Mouse (Mus musculus) spleen, postnatal 14 days (tissue): Measurements from ENCODE around the gene Ctxn2.
A peak's percentile ranks its signal among the peaks of the same experiment; 100 is the strongest.
"Not testable (repeated sequence)": the region's sequence is repeated elsewhere in the genome, so short reads cannot be mapped to it uniquely, and the experiment has no call there.

Source experiments
- DNase-seq, 2 experiments: peaks; one replicate each; pipeline ENCODE4 v3.0.0; 2021 to 2022; ENCODE audit warnings: low spot score in 2 of 2

The Ctxn2 gene

DNA sequence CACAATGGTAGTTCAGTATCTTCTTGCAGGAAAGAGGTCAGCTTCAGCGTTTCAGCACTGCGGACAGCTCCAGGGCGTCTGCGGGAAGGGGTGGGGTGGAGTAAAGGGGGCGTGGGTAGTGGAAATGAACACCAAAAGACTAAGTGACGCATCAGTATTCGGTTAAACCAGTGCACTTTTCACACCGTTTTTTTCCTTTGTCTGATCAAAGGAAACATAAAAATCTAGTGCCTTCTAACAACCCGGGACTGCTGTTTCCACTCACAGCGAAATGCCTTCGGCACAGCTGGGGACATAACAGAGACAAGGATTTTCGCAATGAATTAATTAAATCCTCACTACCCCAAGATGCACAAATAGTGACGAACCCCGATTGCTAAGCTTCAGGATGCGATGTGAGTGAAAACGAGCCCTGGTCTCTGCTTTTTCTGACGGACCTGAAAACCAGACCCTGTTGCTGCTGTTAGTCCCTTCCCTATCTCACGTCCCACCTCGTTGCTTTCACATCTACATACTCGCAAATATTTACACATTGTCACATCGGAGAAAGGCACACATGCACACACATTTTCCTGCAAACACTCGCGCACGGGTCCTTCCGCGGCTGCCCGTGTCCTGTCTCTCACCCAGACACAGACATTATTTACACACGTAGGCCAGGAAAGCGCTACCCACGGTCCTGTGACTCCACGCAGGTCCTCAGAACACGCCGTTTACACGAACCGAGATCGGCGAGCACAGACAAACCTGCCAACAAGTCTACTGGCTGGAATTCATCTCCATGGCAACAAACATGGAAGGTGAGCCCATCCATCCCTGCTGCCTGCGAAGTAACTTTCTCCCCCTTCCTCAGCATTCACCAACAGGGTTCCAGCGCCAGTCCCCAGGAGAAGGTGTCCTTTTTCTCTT lies at the start of gene Ctxn2:
Gene Ctxn2 (plus strand): TSS at position 790 of the 909 bp plus-strand sequence.
- DNase-seq = peak; percentile 23 to 59

GRCm38 (mm10) chr2:125088757-125089156 lies 47.7 kb upstream of the Ctxn2 start:
- DNase-seq = no peak

- not testable (repeated sequence) for DNase-seq
Observed at GRCm38 (mm10) chr2:125092123-125092522, 44.4 kb upstream of the Ctxn2 start.

GRCm38 (mm10) chr2:125104491-125104890 lies 32.0 kb upstream of the Ctxn2 start:
- not testable (repeated sequence) for DNase-seq

GRCm38 (mm10) chr2:125106536-125106935 lies 30.0 kb upstream of the Ctxn2 start:
- not testable (repeated sequence) for DNase-seq

GRCm38 (mm10) chr2:125119381-125120110 lies 16.9 kb upstream of the Ctxn2 start:
- DNase-seq = no peak

GRCm38 (mm10) chr2:125122288-125122623 lies 14.2 kb upstream of the Ctxn2 start:
- DNase-seq = no peak

GRCm38 (mm10) chr2:125122624-125123476 lies 13.6 kb upstream of the Ctxn2 start:
- peak; percentile 21 to 38 for DNase-seq

- DNase-seq = peak; percentile 70 to 81
Observed at GRCm38 (mm10) chr2:125123477-125123852, 13.0 kb upstream of the Ctxn2 start, which contains the start of gene Myef2. TSS of gene Myef2 (minus strand) at chr2:125123661.

DNA sequence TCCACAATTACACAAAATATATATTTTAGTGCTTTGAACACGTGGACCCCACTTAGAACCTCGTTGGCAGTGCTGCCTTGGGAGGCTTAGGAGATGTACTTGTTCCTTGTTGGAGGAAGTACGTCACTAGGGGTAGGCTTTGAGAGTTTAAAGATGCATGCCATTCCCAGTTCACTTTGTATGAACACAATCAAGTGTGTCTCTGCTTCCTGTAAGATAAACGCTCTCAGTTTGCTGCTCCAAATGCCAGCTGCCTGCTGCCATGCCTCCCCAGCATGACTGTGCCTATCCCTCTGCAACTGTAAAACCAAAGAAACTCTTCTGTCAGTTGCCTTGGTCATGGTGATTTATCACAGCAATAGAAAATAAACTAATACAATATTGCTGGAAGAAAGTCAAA lies 10.7 kb upstream of the Ctxn2 start:
- DNase-seq = no peak

GRCm38 (mm10) chr2:125126792-125127191 lies 9.7 kb upstream of the Ctxn2 start:
- DNase-seq = no peak

DNA sequence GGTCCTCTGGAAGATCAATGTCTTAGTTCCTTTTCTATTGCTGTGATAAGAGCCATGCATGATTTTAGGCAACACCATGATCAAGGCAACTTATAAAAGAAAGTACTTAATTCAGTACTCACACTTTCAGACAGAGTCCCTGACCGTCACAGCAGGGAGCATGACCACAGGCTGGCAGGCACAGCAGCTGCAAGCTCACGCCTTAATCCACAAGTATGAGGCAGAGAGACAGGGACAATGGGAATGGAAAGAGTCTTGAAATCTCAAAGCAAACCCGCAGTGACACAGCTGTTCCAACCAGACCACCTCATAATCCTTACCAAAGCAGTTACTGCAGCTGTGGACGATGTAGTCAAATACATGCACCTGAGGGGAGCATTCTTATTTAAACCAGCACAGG lies 2.4 kb upstream of the Ctxn2 start:
- no peak for DNase-seq

GRCm38 (mm10) chr2:125136846-125137245 lies 354 bp downstream of the Ctxn2 start:
- no peak for DNase-seq

DNA sequence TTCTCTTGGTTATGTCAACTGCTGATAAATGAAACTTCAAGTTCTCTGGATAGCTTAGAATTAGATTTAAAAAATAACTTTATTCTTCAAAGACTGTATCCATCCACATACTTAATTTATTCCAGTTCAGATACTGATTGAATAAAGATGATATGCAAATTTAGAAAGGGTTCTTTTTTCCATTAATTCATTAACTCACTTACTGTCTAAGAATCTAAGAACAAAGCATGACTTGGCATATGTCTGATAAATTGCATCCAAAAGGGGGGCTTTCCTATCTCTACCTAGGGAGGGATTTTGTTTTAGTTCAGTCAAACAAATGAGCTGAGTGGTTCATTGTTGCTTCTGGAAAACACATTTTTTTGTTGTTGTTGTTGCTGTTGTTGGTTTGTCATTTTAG lies 5.8 kb downstream of the Ctxn2 start:
- no peak for DNase-seq

DNA sequence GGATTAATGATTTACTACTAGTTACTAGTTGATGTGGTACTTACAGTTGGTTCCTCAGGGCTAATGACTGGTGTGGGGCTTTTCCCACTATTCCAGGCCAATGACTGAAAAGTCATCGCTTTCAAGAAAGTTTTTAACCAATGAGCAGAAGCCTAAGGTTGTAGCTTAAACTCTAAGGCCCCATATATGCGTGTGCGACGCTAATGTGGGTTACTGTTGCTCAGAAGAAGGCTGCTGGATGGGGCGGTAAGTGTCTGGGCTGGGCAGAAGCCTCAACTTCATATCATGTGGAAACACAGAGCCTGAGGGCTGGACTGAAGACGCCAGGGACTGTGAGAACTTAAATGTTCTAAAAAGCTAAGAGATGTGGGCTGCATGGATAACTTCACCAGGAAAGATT lies 15.9 kb downstream of the Ctxn2 start, which contains the start of gene Slc12a1:
Gene Slc12a1 (plus strand): TSS at position 118 of the 400 bp plus-strand sequence.
- DNase-seq = no peak

GRCm38 (mm10) chr2:125154294-125154693 lies 17.8 kb downstream of the Ctxn2 start:
- no peak for DNase-seq

- DNase-seq = no peak
Observed at GRCm38 (mm10) chr2:125155504-125155903, 19.0 kb downstream of the Ctxn2 start.

DNA sequence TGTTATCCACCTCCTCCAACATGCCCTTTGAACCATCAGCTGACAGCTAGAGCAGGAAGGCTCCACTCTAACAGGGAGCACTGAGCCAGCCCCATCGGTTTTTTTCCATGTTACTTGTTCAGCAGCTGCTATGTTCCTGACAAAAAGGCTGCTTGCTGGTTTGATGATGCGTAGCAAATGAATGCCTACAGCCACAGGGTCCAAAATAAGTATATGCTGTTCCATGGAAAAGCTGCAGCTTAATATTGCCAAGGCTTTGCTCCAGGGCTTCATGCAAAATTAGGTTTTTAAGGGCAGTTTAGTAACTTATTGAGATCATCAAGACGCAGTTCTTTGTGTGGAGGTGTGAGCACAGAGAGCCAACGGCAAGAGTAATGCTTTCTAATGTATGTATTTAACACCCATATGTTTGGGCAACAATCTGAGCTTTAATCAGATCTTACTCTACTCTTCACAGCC lies 25.5 kb downstream of the Ctxn2 start:
- DNase-seq = no peak

DNA sequence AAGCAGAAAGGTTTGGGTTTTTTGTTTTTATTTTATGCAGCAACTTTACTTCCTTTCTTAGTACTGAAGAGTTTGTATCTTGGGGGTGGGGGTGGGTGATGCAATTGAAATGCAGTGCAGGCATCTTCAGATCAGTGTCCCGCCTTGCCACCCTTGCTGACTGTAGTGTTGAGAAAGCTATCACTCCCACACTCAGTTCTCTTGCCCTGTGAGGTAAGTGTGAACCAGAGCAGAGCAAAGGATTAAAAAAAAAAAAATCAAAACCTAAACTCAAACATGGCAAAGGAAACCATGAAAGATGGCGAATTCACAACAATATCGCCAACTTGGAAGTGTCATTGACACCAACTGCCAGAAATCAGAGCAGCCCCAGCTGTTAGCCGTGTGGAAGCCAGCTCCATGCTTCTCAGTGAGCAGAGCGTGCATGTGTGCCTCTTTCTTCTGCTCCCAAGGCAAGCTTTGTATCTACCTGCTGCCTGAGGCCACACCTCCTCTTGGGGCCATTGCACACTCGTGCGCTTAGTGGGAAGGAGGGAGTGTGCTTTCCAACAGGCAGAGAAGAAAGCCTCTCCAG lies 41.8 kb downstream of the Ctxn2 start:
- DNase-seq = no peak

GRCm38 (mm10) chr2:125187904-125188303 lies 51.4 kb downstream of the Ctxn2 start:
- DNase-seq = no peak

GRCm38 (mm10) chr2:125189197-125189596 lies 52.7 kb downstream of the Ctxn2 start:
- peak in 1 of 2 experiments; percentile 35 for DNase-seq
